Mouse (Mus musculus) heart, embryonic 11.5 days (tissue): ENCODE data around the gene Rcc1. TPM values are rescaled to one million over a fixed set of nuclear protein-coding genes. Genes with fewer than 3 reads are reported as not detected.
A peak's percentile ranks its signal among the peaks of the same experiment; 100 is the strongest.

Experiments
- ATAC-seq: fragments of 200-750 bp; cut with Nextera tagmentation; replicated peaks from 2 replicates; pipeline ENCODE4 v1.8.0; 2017; ENCODE audit warnings: moderate library complexity; ENCODE audit not compliant: insufficient number of reproducible peaks, low FRiP score, low TSS enrichment
- H3K27ac ChIP-seq: fragments of 300-500 bp; sonication (generic); 2 replicates; pipeline ENCODE4 v1.5.1; 2014; ENCODE audit warnings: mild to moderate bottlenecking, low read depth, low read length
- H3K27me3 ChIP-seq: fragments of 300-500 bp; sonication (generic); 2 replicates; pipeline ENCODE4 v1.6.1; 2014; ENCODE audit warnings: mild to moderate bottlenecking, low read length, mixed read lengths; ENCODE audit not compliant: control insufficient read depth, insufficient read depth
- H3K36me3 ChIP-seq: fragments of 300-500 bp; sonication (generic); 2 replicates; pipeline ENCODE4 v1.6.1; 2014; ENCODE audit warnings: mild to moderate bottlenecking, low read length, moderate library complexity, mixed read lengths; ENCODE audit not compliant: control insufficient read depth, insufficient read depth
- H3K4me1 ChIP-seq: fragments of 300-500 bp; sonication (generic); 2 replicates; pipeline ENCODE4 v1.6.1; 2014; ENCODE audit warnings: low read length; ENCODE audit not compliant: control insufficient read depth, insufficient read depth
- H3K4me2 ChIP-seq: fragments of 300-500 bp; sonication (generic); 2 replicates; pipeline ENCODE4 v1.6.1; 2014; ENCODE audit warnings: mild to moderate bottlenecking, moderate library complexity
- H3K4me3 ChIP-seq: fragments of 300-500 bp; sonication (generic); 2 replicates; pipeline ENCODE4 v1.5.1; 2014; ENCODE audit warnings: low read depth, low read length
- H3K9ac ChIP-seq: fragments of 300-500 bp; sonication (generic); 2 replicates; pipeline ENCODE4 v1.6.1; 2014; ENCODE audit warnings: mild to moderate bottlenecking, low read depth, low read length, moderate library complexity
- H3K9me3 ChIP-seq: fragments of 300-500 bp; sonication (generic); replicated peaks from 2 replicates; pipeline ENCODE4 v1.6.1; 2016; ENCODE audit warnings: low read length; ENCODE audit not compliant: control insufficient read depth
- WGBS: fragments of 180-500 bp; shearing (Covaris S2); extraction: QIAGEN DNeasy Blood & Tissue Kit; methylation state at CpG from one replicate; pipeline ENCODE4 v1.1.7; 2014; ENCODE audit not compliant: insufficient replicate concordance; 5-methylcytosine and 5-hydroxymethylcytosine counted together
- polyA plus RNA-seq: library from polyadenylated mRNA; unstranded; fragments of >200 nt; fragmentation: Nextera tagmentation; extraction: Ambion mirVana; gene quantifications from 2 replicates; pipeline ENCODE4 v1.2.1, GENCODE M21; 2014

The Rcc1 gene
- polyA plus RNA-seq, 1 experiment from 2014 or later = 28.1 TPM

DNA sequence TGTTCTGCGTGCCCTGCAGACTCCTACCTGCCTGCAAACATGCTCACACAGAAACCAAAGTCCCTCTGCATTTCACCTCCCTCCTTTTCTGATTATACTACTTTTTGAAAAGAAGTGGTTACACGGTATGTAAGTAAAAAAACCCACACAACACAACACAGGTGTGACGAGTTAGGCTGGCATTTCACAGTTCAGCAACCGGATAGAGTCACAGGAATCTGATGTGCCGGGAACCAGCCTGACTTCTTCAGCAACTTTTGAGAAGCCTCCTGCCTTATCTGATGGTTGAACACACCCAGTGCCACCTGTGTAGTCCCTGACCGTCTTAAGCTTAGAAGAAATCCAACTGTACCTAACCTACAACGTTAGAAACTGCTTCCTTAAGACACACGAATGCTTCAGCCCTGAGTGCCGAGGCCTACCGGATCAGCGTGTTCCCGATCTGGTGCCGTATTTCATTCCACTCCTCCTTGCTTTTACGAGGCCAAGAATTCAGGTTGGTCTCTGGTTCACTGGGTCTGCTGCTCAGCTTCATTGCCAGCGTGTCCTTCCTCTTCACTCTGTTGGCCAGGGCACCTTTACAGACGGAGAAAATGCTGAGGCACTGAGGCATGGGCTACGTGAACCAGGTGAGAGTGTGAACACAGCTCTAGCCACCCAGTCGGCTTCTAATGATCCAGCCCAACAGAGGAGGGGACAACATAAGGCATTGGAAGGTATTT lies 14.2 kb upstream of the Rcc1 start:
- Histone ChIP-seq H3K4me1 (no peaks in the 10 kb centered on the region), H3K9ac (no peak overlapping the region), H3K27ac (no peak overlapping the region), H3K27me3 (no peaks in the 10 kb centered on the region), H3K4me3 (no peak overlapping the region), H3K4me2 (no peak overlapping the region), H3K9me3 (no peaks in the 10 kb centered on the region), H3K36me3 (peaks cover 40% of the 10 kb centered on the region)
- 90% methylated on average over 18 of the region's 18 CpGs for WGBS
- no peak for ATAC-seq

DNA sequence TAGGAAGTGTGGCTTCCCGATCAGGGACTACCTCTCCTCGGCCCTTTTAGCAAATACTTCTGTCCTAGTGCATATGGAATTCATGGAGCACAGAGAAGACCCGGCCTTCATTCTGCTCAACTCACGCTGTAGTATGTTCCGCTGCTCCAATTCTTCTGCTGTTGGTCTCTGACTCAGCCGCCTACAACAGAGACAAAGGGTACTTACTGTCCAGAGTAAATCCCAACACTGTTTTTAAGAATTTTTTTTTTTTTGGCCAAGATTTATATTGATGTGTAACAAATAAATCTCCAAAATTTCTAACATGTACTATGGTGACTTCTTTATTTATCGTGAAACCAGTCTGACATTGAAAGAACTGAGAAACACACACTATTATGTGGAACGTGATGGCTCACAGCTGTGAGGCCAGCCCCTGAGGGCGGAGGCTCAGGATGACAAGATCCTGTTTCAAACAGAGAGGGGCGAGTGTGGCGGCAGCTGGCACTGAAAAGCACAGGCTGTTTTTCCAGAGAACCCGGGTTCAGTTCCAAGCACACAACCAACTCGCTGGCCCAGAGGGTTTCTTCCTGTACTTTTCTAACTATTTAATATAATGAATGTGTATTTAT lies 12.2 kb upstream of the Rcc1 start:
- H3K27ac ChIP-seq = no peak overlapping the region
- no peaks in the 10 kb centered on the region for H3K9me3 ChIP-seq
- H3K4me1 ChIP-seq = no peaks in the 10 kb centered on the region
- no peak overlapping the region for H3K4me2 ChIP-seq
- WGBS = 81% methylated on average over 13 of the region's 13 CpGs
- H3K36me3 ChIP-seq = peaks cover 38% of the 10 kb centered on the region
- H3K27me3 ChIP-seq = no peaks in the 10 kb centered on the region
- ATAC-seq = no peak
- H3K4me3 ChIP-seq = no peak overlapping the region
- H3K9ac ChIP-seq = no peak overlapping the region

DNA sequence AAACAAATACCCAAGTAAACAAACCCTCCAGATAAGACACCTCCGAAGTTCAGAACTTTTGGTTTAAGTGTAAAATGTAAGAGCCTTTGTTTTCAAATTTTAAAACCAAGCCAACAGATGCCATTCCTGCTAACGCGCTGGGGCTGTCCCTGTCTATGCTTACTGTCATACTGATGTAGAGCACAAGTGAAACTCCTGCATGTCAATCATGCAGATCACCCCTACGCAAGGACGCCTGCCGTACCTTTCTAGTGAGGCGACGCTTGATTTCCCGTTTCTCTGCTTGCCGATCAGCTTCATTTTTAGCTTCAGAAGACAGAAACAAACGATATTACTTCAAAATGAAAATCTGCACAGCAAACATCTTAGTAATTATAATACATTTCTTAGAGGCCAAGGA lies 10.1 kb upstream of the Rcc1 start:
- H3K4me2 ChIP-seq = no peak overlapping the region
- WGBS = 94% methylated on average over 11 of the region's 11 CpGs
- H3K36me3 ChIP-seq = peaks cover 30% of the 10 kb centered on the region
- no peaks in the 10 kb centered on the region for H3K27me3 ChIP-seq
- H3K4me3 ChIP-seq = no peak overlapping the region
- H3K9ac ChIP-seq = no peak overlapping the region
- H3K27ac ChIP-seq = no peak overlapping the region
- ATAC-seq = no peak
- H3K9me3 ChIP-seq = no peaks in the 10 kb centered on the region
- H3K4me1 ChIP-seq = no peaks in the 10 kb centered on the region

DNA sequence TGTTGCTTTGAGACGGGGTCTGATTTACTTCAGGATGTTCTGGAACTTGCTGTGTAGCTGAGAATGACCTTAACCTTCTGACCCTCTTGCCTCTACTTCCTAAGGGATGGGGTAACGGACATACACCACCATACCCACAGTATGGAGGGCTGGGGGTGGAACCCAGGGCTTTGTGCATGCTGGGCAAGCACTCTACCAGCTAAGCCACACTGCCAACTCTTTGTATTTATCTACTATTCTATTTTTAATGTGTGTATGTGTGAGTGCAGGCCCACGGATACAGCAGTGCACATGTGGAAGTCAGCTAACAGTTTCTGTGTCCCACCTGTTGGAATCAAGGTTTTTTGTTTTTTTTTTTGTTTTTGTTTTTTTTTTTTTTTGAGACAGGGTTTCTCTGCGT lies 6.1 kb upstream of the Rcc1 start:
- Histone ChIP-seq H3K4me2 (no peak overlapping the region), H3K4me3 (no peak overlapping the region), H3K4me1 (no peaks in the 10 kb centered on the region), H3K36me3 (peaks cover 27% of the 10 kb centered on the region), H3K27me3 (no peaks in the 10 kb centered on the region), H3K9ac (no peak overlapping the region), H3K27ac (no peak overlapping the region), H3K9me3 (no peaks in the 10 kb centered on the region)
- no peak for ATAC-seq
- 79% methylated on average over 4 of the region's 4 CpGs for WGBS

DNA sequence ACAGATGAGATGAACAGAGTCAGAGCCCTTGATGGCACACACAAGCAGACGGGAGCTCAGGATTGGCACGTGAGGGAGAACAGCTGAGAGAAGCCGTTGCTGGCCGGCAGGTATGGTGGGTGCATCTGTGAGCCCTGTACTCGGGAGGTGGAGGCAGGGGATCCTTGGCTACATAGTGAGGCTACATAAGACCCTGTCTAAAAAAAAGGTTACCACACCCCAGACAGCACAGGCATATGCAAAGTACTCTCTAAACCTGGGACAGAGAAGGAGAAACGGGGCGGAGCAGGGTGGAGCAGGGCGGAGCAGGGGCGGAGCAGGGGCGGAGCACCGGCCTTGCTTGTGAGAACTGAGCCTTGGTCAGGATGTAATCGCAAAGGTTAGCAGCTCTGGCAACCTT lies 2.8 kb upstream of the Rcc1 start:
- Histone ChIP-seq H3K36me3 (peaks cover 21% of the 10 kb centered on the region), H3K4me3 (no peak overlapping the region), H3K9me3 (no peaks in the 10 kb centered on the region), H3K9ac (no peak overlapping the region), H3K4me2 (no peak overlapping the region), H3K27ac (0 out of 2 replicates have a peak overlapping the region, but pooled peaks have one; percentile 41), H3K4me1 (peaks cover 3% of the 10 kb centered on the region; the same call in 1 of the 2 replicates), H3K27me3 (no peaks in the 10 kb centered on the region)
- WGBS = 35% methylated on average over 12 of the region's 12 CpGs
- peak; percentile 68 for ATAC-seq

DNA sequence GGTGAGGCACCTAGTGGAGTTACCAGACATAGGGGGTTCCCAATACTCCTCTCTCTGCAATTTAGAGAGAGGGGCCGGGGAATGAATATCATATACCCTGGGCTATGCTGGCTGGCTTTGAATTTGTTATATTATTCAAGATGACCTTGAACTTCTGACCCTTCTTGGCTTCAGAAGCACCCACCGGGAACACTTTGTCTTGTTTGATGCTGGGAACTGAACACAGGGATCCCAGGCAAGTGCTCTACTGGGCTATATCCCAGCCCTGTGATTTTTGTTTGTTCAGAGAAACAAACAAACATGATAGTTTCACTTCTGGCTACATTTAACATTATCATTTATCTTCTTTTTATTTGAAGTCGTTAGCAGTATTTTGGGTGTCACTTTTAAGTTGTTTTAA lies 2.0 kb upstream of the Rcc1 start:
- peaks cover 20% of the 10 kb centered on the region for H3K36me3 ChIP-seq
- no peak for ATAC-seq

DNA sequence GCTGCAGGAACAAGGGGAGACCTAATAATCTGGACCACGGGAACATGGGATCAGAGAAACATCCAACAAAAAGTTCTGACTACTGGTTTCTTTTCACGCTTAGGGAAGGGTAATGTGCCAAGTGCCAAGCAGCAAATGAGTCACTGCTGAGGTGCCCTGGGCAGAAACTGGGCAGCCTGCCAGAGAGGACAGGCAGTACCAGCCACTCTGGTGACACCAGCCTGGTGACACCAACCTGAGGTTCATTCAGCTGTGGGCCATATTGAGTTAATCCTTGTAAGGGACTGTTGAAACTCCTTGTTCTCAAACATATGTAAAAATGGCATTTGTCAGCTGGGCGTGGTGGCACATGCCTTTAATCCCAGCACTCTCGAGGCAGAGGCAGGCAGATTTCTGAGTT lies 1.2 kb upstream of the Rcc1 start:
- Histone ChIP-seq H3K36me3 (peaks cover 15% of the 10 kb centered on the region), H3K27me3 (no peaks in the 10 kb centered on the region), H3K4me3 (no peak overlapping the region), H3K27ac (no peak overlapping the region), H3K4me2 (no peak overlapping the region), H3K4me1 (peaks cover 6% of the 10 kb centered on the region; the same call in 1 of the 2 replicates), H3K9ac (no peak overlapping the region), H3K9me3 (no peaks in the 10 kb centered on the region)
- WGBS = 86% methylated on average over 4 of the region's 4 CpGs
- ATAC-seq = no peak

More for the DNA sequence above, 2.0 kb upstream of the Rcc1 start:
- Histone ChIP-seq H3K4me3 (no peak overlapping the region), H3K27me3 (no peaks in the 10 kb centered on the region), H3K4me1 (peaks cover 6% of the 10 kb centered on the region; the same call in 1 of the 2 replicates), H3K9me3 (no peaks in the 10 kb centered on the region), H3K9ac (no peak overlapping the region), H3K27ac (no peak overlapping the region), H3K4me2 (no peak overlapping the region)
- 86% methylated on average over 3 of the region's 3 CpGs for WGBS

DNA sequence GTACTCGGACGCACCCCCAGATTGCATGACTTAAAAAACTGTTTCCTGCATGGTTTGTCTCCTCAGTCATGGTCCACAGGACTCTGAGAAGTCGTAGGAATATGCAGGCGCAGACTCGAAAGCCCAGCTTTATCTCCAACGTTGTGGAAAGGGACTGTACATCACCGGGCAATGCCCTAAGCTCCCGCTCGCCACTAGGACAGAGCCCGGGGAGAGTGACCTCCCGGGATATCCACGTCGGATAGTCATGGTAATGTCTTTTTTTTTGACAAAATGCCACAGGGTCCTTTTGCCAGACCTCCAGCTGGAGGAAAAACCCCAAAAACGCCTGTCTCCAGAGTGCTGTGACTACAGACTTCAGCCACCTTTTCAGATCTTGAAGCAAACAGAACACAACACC lies 666 bp downstream of the Rcc1 start:
- peak overlapping the region; percentile 95 for H3K9ac ChIP-seq
- peaks cover 6% of the 10 kb centered on the region; the same call in 1 of the 2 replicates for H3K4me1 ChIP-seq
- WGBS = 0% methylated on average over 14 of the region's 14 CpGs
- H3K36me3 ChIP-seq = peaks cover 10% of the 10 kb centered on the region
- peak overlapping the region; percentile 83 for H3K4me3 ChIP-seq
- H3K9me3 ChIP-seq = no peaks in the 10 kb centered on the region
- peak overlapping the region; percentile 76 for H3K4me2 ChIP-seq
- peak overlapping the region; percentile 96 for H3K27ac ChIP-seq
- H3K27me3 ChIP-seq = no peaks in the 10 kb centered on the region
- peak; percentile 56; the same call in 1 of the 2 replicates for ATAC-seq
